Mouse (Mus musculus): ENCODE data around the gene Ppp1r14a. TPM values are rescaled to one million over a fixed set of nuclear protein-coding genes. Genes with fewer than 3 reads are reported as not detected.

Gene Ppp1r14a
- polyA plus RNA-seq, 2 experiments: 9.6 to 13.8 TPM

DNA sequence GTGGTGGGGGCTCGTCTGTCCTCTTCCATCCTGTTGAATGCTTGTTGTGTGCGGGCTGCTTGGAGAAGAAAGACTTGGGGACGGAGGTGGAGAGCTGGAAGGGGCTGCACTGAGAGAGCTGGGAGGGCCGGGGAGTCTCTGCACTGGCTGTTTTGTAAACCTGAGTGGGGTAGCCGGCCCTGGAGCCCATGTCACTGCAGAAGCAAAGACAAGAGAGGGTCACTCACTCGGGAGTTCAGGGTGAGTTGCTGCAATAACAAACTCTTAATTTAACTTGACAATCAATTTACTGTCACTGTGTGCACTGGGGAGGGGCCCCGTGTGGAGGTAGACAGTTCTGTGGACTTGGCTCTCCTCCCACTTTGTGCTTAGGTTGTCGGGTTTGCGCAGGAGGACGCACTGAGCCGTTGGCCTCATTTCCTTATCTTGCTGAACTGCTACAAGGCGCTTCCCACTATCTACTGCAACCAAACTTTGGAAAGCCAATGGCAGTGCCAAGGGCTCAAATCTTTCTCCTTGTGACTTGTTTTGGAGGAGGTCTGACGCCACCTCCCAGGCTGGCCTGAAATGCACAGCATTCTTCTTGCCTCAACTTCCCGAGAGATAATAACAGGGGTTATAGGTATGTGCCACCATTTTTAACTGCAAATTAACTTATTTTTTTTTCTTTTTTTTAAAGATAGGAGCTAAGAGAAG, 50.0 kb downstream of the Ppp1r14a start:
- no peak overlapping the region for H3K9ac ChIP-seq (ENCODE audit: low read depth, low read length, severe bottlenecking)
- DNase-seq (ENCODE audit: low spot score) (no peak), ATAC-seq (ENCODE audit: low FRiP score, low read depth) (no peak)
- H3K36me3 ChIP-seq (ENCODE audit: control insufficient read depth, insufficient read depth, low read length): peaks cover 23% of the 10 kb centered on the region
- H3K27ac ChIP-seq (replicated peaks; ENCODE audit: low read depth, low read length): no peak overlapping the region
- H3K9me3 ChIP-seq (ENCODE audit: control insufficient read depth, low read length): no peaks in the 10 kb centered on the region
- no peak overlapping the region for H3K4me3 ChIP-seq (replicated peaks; ENCODE audit: low read length)
- no peak overlapping the region for H3K4me2 ChIP-seq (replicated peaks; ENCODE audit: low read depth, low read length, severe bottlenecking)
- no peak for TF ChIP-seq POLR2A (IDR thresholded peaks at IDR 0.05; ENCODE audit: borderline replicate concordance, extremely low read depth, insufficient read depth, insufficient read length)
- 0 out of 2 replicates have a peak, but pooled peaks cover 4% of the 10 kb centered on the region for H3K4me1 ChIP-seq (ENCODE audit: control insufficient read depth, insufficient read depth, low read length)
- 73% methylated on average over 14 of the region's 14 CpGs for WGBS
- H3K27me3 ChIP-seq (ENCODE audit: control insufficient read depth, insufficient read depth, low read length): no peaks in the 10 kb centered on the region

DNA sequence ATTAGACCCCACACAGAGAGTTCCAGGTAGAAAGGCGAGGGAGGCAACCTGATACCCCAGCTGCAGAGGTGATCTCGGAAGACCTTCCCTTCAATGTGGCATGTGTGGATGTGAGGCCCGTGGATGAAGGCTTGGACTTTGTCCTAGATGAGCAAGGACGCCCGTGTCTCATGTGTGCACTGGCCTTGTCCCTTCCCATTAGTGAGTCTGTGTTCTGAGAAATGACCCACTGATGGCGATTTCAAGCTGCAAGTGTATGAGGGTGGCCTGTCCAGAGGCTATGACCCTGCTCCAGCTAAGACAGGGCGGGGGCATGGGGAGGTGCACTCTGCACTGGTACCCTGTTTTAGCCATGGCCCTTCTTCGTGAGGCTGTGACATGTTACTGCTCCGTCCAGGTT, 51.1 kb downstream of the Ppp1r14a start:
- Histone ChIP-seq H3K9ac (ENCODE audit: low read depth, low read length, severe bottlenecking) (no peak overlapping the region), H3K4me3 (replicated peaks; ENCODE audit: low read length) (no peak overlapping the region), H3K9me3 (ENCODE audit: control insufficient read depth, low read length) (no peaks in the 10 kb centered on the region), H3K36me3 (ENCODE audit: control insufficient read depth, insufficient read depth, low read length) (peaks cover 27% of the 10 kb centered on the region), H3K27me3 (ENCODE audit: control insufficient read depth, insufficient read depth, low read length) (no peaks in the 10 kb centered on the region), H3K27ac (replicated peaks; ENCODE audit: low read depth, low read length) (no peak overlapping the region), H3K4me2 (replicated peaks; ENCODE audit: low read depth, low read length, severe bottlenecking) (no peak overlapping the region), H3K4me1 (ENCODE audit: control insufficient read depth, insufficient read depth, low read length) (0 out of 2 replicates have a peak, but pooled peaks cover 4% of the 10 kb centered on the region)
- DNase-seq (ENCODE audit: low spot score) (no peak), ATAC-seq (ENCODE audit: low FRiP score, low read depth) (no peak)
- 83% methylated on average over 9 of the region's 9 CpGs for WGBS
- no peak for TF ChIP-seq POLR2A (IDR thresholded peaks at IDR 0.05; ENCODE audit: borderline replicate concordance, extremely low read depth, insufficient read depth, insufficient read length)

DNA sequence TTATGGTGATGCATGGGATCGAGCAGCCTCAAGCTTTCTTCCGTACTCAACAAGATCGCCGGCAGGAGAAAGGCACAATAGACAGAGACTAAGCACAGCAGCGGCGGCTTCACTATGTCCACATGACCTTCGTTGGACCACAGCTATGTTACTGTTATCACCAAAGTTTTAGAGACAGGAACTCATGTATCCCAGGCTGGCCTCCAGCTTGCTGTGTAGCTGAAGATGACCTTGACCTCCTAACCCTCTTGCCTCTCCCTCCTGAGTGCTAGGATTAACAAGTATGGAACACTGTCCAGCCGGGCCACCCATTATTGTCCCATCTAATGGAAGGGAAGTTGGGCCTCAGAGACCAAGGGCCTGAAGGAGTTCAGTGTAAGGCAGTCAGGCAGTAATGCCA, 51.7 kb downstream of the Ppp1r14a start:
- Histone ChIP-seq H3K4me2 (replicated peaks; ENCODE audit: low read depth, low read length, severe bottlenecking) (no peak overlapping the region), H3K9me3 (ENCODE audit: control insufficient read depth, low read length) (no peaks in the 10 kb centered on the region), H3K27me3 (ENCODE audit: control insufficient read depth, insufficient read depth, low read length) (no peaks in the 10 kb centered on the region), H3K27ac (replicated peaks; ENCODE audit: low read depth, low read length) (no peak overlapping the region), H3K4me1 (ENCODE audit: control insufficient read depth, insufficient read depth, low read length) (0 out of 2 replicates have a peak, but pooled peaks cover 4% of the 10 kb centered on the region), H3K9ac (ENCODE audit: low read depth, low read length, severe bottlenecking) (no peak overlapping the region), H3K4me3 (replicated peaks; ENCODE audit: low read length) (no peak overlapping the region), H3K36me3 (ENCODE audit: control insufficient read depth, insufficient read depth, low read length) (peaks cover 24% of the 10 kb centered on the region)
- no peak for DNase-seq (ENCODE audit: low spot score)
- ATAC-seq (ENCODE audit: low FRiP score, low read depth): no peak
- WGBS: 92% methylated on average over 8 of the region's 8 CpGs
- TF ChIP-seq POLR2A (IDR thresholded peaks at IDR 0.05; ENCODE audit: borderline replicate concordance, extremely low read depth, insufficient read depth, insufficient read length): no peak

DNA sequence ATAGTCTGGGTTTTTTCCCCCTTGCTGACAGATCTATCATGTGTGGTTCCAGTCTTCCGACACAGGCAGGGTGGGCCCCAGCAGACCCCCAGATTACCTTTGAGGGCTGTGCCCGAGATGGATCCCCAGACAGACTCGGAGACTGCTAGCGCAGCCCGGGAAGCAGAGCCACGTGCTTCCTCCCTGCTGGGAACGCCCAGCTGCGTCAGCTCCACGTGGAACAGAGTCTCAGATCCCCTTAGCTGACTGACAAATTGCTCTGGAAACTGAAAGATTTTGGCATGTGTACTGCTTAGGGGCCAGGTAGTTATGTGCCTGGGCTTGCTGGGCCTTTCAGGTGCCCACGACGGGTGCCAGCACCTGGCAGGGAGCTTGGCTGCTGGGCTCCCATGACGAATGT, 52.6 kb downstream of the Ppp1r14a start:
- 0 out of 2 replicates have a peak, but pooled peaks cover 4% of the 10 kb centered on the region for H3K4me1 ChIP-seq (ENCODE audit: control insufficient read depth, insufficient read depth, low read length)
- no peak for TF ChIP-seq POLR2A (IDR thresholded peaks at IDR 0.05; ENCODE audit: borderline replicate concordance, extremely low read depth, insufficient read depth, insufficient read length)
- H3K36me3 ChIP-seq (ENCODE audit: control insufficient read depth, insufficient read depth, low read length): peaks cover 20% of the 10 kb centered on the region
- no peak overlapping the region; the same call in 1 of the 2 replicates for H3K27ac ChIP-seq (replicated peaks; ENCODE audit: low read depth, low read length)
- no peak overlapping the region for H3K4me2 ChIP-seq (replicated peaks; ENCODE audit: low read depth, low read length, severe bottlenecking)
- H3K27me3 ChIP-seq (ENCODE audit: control insufficient read depth, insufficient read depth, low read length): no peaks in the 10 kb centered on the region
- H3K9me3 ChIP-seq (ENCODE audit: control insufficient read depth, low read length): no peaks in the 10 kb centered on the region
- H3K4me3 ChIP-seq (replicated peaks; ENCODE audit: low read length): no peak overlapping the region
- DNase-seq (ENCODE audit: low spot score): peak; percentile 9
- no peak for ATAC-seq (ENCODE audit: low FRiP score, low read depth)
- WGBS: 50% methylated on average over 12 of the region's 12 CpGs
- H3K9ac ChIP-seq (ENCODE audit: low read depth, low read length, severe bottlenecking): no peak overlapping the region

DNA sequence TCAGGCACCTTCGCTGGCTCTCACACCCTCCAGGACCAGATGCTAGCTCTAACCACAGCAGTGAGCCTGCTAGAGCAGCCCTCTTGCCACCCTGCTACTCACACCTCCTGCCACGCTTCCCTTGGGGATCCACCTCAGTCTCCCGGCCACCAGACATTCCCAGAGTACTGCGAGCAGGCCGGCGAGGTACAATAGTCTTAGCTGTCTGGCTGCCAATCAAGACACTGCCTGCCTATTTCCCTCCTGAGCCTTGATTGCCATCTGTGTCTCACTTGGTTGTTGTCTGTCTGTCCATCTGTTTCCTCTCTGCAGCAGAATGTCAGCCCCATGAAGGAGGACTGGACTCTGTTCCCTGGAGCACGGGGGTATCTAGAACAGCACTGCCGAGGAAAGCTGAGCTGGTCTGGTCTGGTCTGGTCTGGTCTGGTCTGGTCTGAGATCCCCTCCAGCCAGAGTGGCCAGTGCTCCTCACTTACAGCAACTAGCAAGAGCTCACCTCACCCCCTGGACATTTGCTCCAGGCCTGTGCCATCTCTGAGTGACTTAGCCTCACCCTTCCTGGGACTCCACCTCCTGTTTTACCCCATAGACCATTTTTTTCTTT, 53.5 kb downstream of the Ppp1r14a start:
- Histone ChIP-seq H3K36me3 (ENCODE audit: control insufficient read depth, insufficient read depth, low read length) (peaks cover 16% of the 10 kb centered on the region; the same call in 1 of the 2 replicates), H3K27ac (replicated peaks; ENCODE audit: low read depth, low read length) (0 out of 2 replicates have a peak overlapping the region, but pooled peaks have one; percentile 33), H3K9me3 (ENCODE audit: control insufficient read depth, low read length) (no peaks in the 10 kb centered on the region), H3K27me3 (ENCODE audit: control insufficient read depth, insufficient read depth, low read length) (no peaks in the 10 kb centered on the region), H3K4me1 (ENCODE audit: control insufficient read depth, insufficient read depth, low read length) (0 out of 2 replicates have a peak, but pooled peaks cover 4% of the 10 kb centered on the region), H3K4me3 (replicated peaks; ENCODE audit: low read length) (no peak overlapping the region), H3K4me2 (replicated peaks; ENCODE audit: low read depth, low read length, severe bottlenecking) (no peak overlapping the region), H3K9ac (ENCODE audit: low read depth, low read length, severe bottlenecking) (no peak overlapping the region)
- no peak for TF ChIP-seq POLR2A (IDR thresholded peaks at IDR 0.05; ENCODE audit: borderline replicate concordance, extremely low read depth, insufficient read depth, insufficient read length)
- WGBS: 53% methylated on average over 8 of the region's 8 CpGs
- no peak for ATAC-seq (ENCODE audit: low FRiP score, low read depth)
- DNase-seq (ENCODE audit: low spot score): no peak

Other genes starting within 250 kb of the Ppp1r14a start
- 26.5 and 29.2 TPM in 2 replicates for gene Ryr1, start 164.1 kb upstream of the Ppp1r14a start, polyA plus RNA-seq (2012; rRNA removed)
- gene Ryr1, start 164.1 kb upstream of the Ppp1r14a start, polyA plus RNA-seq (2014; fragmentation: Nextera tagmentation; extraction: Ambion mirVana): 5.9 and 7.7 TPM in 2 replicates
- 4.8 and 6.8 TPM in 2 replicates for gene Rasgrp4, start 154.5 kb upstream of the Ppp1r14a start, polyA plus RNA-seq (2012; rRNA removed)
- gene Rasgrp4, start 154.5 kb upstream of the Ppp1r14a start, polyA plus RNA-seq (2014; fragmentation: Nextera tagmentation; extraction: Ambion mirVana): 0.43 and 1.1 TPM in 2 replicates
- gene Fam98c, start 133.1 kb upstream of the Ppp1r14a start, polyA plus RNA-seq (2012; rRNA removed): 18.9 and 22.7 TPM in 2 replicates
- gene Fam98c, start 133.1 kb upstream of the Ppp1r14a start, polyA plus RNA-seq (2014; fragmentation: Nextera tagmentation; extraction: Ambion mirVana): 15.7 and 17.1 TPM in 2 replicates
- gene Ggn, start 119.1 kb upstream of the Ppp1r14a start, polyA plus RNA-seq (2012; rRNA removed): 0.91 and 1.4 TPM in 2 replicates
- gene Ggn, start 119.1 kb upstream of the Ppp1r14a start, polyA plus RNA-seq (2014; fragmentation: Nextera tagmentation; extraction: Ambion mirVana): 0.45 and 0.54 TPM in 2 replicates
- gene Spred3, start 118.9 kb upstream of the Ppp1r14a start, polyA plus RNA-seq (2012; rRNA removed): 14.2 and 19.4 TPM in 2 replicates
- 3.5 and 4.2 TPM in 2 replicates for gene Spred3, start 118.9 kb upstream of the Ppp1r14a start, polyA plus RNA-seq (2014; fragmentation: Nextera tagmentation; extraction: Ambion mirVana)
- gene Psmd8, start 108.6 kb upstream of the Ppp1r14a start, polyA plus RNA-seq (2012; rRNA removed): 216 and 233 TPM in 2 replicates
- 264 and 268 TPM in 2 replicates for gene Psmd8, start 108.6 kb upstream of the Ppp1r14a start, polyA plus RNA-seq (2014; fragmentation: Nextera tagmentation; extraction: Ambion mirVana)
- 3.1 and 3.4 TPM in 2 replicates for gene Catsperg1, start 75.3 kb upstream of the Ppp1r14a start, polyA plus RNA-seq (2012; rRNA removed)
- 0.84 and 0.87 TPM in 2 replicates for gene Catsperg1, start 75.3 kb upstream of the Ppp1r14a start, polyA plus RNA-seq (2014; fragmentation: Nextera tagmentation; extraction: Ambion mirVana)
- gene Kcnk6, start 56.8 kb upstream of the Ppp1r14a start, polyA plus RNA-seq (2012; rRNA removed): 11.4 and 19.2 TPM in 2 replicates
- gene Kcnk6, start 56.8 kb upstream of the Ppp1r14a start, polyA plus RNA-seq (2014; fragmentation: Nextera tagmentation; extraction: Ambion mirVana): 1.6 and 2.2 TPM in 2 replicates
- gene Yif1b, start 51.0 kb upstream of the Ppp1r14a start, polyA plus RNA-seq (2012; rRNA removed): 107 and 150 TPM in 2 replicates
- 130 and 139 TPM in 2 replicates for gene Yif1b, start 51.0 kb upstream of the Ppp1r14a start, polyA plus RNA-seq (2014; fragmentation: Nextera tagmentation; extraction: Ambion mirVana)
- gene 2200002D01Rik, start 40.8 kb upstream of the Ppp1r14a start, polyA plus RNA-seq (2012; rRNA removed): 0.32 and 0.92 TPM in 2 replicates
- 1.2 and 3.0 TPM in 2 replicates for gene 2200002D01Rik, start 40.8 kb upstream of the Ppp1r14a start, polyA plus RNA-seq (2014; fragmentation: Nextera tagmentation; extraction: Ambion mirVana)
- gene Spint2, start 7.4 kb upstream of the Ppp1r14a start, polyA plus RNA-seq (2012; rRNA removed): 88.7 and 95.3 TPM in 2 replicates
- gene Spint2, start 7.4 kb upstream of the Ppp1r14a start, polyA plus RNA-seq (2014; fragmentation: Nextera tagmentation; extraction: Ambion mirVana): 149 and 160 TPM in 2 replicates
- 10.6 and 10.7 TPM in 2 replicates for gene Dpf1, start 14.6 kb downstream of the Ppp1r14a start, polyA plus RNA-seq (2012; rRNA removed)
- 13.2 and 13.7 TPM in 2 replicates for gene Dpf1, start 14.6 kb downstream of the Ppp1r14a start, polyA plus RNA-seq (2014; fragmentation: Nextera tagmentation; extraction: Ambion mirVana)
- 39.0 and 46.1 TPM in 2 replicates for gene Sipa1l3, start 229.3 kb downstream of the Ppp1r14a start, polyA plus RNA-seq (2012; rRNA removed)
- gene Sipa1l3, start 229.3 kb downstream of the Ppp1r14a start, polyA plus RNA-seq (2014; fragmentation: Nextera tagmentation; extraction: Ambion mirVana): 16.2 TPM in 2 replicates